Mouse (Mus musculus): ENCODE measurements around the gene Myo19. TPM values are rescaled to one million over a fixed set of nuclear protein-coding genes. Genes with fewer than 3 reads are reported as not detected.

Myo19 gene
- total RNA-seq (2023) = 1 to 10 TPM; 2.5 to 3.4 TPM

DNA sequence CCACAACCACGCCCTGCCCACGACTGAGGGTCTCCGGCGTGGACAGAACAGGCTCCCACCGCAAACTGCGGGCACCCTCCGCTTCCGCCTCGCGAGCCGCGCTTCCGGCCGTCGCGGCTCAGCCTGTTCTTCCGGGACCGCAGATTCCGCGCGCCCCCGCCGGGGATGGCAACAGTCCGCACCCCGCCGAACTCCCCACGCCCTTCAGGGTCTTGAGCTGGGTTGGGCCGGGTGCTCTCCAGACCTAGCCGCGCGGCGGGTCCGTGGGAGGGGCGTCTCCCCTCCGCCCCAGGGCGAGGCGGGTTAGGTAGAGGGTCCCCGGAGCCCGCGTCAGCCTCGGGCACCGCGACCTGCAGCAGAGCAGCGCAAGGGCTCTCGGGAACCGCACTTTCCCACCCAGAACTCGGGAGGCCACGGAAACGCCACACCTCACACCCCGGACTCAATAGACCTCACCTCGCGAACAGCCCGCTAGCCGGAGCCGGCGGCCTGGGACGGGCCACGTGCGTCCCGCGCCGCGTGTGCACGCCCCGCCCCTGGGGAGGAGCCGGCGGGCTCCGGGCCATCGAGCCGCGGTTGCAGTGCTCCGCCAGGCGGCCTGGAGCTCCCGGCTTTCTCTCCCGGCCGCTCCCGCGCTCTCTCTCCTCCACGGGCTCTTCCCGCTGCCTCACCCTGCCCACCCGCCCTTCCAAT lies at the start of gene Myo19, which contains the start of gene Pigw:
TSS of gene Myo19 (plus strand) at position 377 of the 693 bp plus-strand sequence.
TSS of gene Pigw (minus strand) at position 514 of the 693 bp plus-strand sequence.

DNA sequence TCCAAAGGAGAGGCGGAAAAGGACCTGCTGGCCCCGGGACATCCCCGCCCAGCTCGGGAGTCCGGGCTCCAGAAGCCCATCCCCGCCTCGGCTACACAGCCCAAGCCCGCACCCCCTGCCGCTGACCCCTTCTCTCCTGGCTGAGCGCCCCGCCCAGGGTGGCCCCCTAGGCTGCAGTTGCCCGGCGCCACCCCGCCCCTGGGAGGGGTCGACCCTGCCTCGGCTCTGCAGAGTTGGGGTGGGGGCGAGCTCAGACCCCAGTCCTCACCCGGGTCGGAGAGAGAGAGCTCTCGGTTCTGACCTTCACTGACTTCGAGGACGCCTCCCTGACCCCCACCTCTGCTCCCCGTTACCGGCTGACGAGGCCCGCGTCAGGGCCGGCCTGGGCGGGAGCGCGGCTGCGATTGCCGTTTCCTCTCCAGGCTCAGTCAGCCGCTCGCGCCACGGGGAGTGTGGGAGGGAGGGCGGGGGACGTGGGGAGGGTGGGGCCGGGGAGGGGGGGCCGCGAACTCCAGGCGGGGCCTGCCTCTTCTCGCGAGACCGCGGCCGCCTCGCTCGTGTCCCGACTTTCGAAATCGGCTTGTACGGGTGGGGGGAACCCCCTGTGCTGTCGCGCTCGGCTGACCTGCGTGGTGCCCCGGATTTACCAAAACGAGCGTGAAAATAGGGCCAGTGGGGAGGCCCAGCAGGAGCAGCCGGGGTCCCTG lies 9.5 kb upstream of the Myo19 start, which contains the start of gene Ggnbp2:
TSS of gene Ggnbp2 (minus strand) at position 481 of the 707 bp plus-strand sequence.

DNA sequence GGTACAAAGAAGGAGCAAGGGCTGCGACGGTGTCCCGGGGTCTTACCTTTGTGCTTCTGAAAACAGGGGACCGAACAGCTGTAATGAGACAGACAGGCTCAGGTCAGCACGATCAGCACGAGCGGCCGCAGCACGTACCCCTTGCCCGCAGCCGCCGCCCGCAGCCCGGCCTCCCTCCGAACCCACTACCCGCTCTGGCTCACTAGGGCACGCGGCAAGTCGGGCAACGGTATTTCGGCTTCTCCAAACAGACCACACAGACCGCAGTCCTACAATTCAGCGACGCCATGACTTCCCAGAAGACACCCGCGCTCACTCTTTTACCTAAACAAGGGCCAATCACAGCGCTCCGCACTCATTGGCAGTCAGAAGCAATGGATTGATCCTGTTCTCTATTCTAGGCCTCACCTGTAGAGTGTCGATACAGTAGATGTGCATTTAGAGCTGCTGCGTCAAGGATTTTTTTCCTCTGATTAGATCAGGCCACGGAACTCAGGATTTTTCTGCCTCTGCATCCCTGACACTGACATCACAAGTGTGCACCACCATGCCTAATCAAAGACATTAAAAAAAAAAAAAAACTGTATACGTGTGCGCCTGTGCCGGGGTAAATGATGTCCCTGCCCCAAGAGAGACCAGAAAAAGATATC lies 36.2 kb downstream of the Myo19 start, which contains the start of gene Znhit3:
TSS of gene Znhit3 (minus strand) at position 314 of the 650 bp plus-strand sequence.

DNA sequence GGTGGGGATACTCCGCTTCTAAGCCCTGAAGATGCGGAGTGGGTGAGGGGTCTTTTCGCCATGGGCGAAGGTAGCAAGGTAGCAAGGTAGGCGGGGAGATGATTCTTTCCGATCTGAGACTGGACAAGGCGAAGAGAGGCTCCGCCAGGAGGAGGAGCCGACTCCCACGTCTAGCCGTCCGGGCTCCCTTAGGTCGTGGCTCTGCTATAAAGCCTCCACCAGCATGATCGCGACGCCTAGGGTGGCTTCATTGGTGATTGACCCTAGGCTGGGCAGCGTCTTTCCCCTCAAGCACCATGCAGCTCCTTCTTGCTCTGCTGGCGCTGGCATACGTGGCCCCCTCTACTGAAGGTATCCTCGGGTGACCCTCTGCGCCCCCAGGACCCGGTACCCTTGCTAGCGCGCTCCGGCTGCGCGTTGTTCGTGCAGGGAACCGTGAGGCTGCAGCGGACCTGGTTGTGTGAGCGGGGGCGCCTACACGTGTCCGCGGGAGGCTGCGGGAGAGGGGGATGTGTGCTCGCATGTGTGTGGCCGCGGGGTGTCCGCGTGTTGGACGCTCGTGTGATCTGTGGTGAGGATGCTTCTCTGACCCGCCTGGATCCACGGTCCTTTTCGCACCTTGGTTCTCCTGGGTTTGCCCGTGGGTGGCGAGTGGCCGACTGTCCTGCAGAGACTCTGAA lies 77.8 kb downstream of the Myo19 start, which contains the start of gene Car4:
TSS of gene Car4 (plus strand) at position 196 of the 680 bp plus-strand sequence.

Other genes with a start within 250 kb of the Myo19 start
- 1 to 10 TPM; 5.5 to 7.0 TPM for gene Mrm1, start 60.6 kb upstream of the Myo19 start, total RNA-seq (2023)
- gene Dhrs11, start 51.2 kb upstream of the Myo19 start, total RNA-seq (2023) = 10 to 100 TPM; 28.7 to 29.9 TPM
- 100 to 1,000 TPM; 102 to 127 TPM for gene Ggnbp2, start 9.3 kb upstream of the Myo19 start, total RNA-seq (2023)
- 1 to 10 TPM; 2.4 to 3.3 TPM for gene Pigw, start 137 bp downstream of the Myo19 start, total RNA-seq (2023)
- 10 to 100 TPM in 1 of 2 experiments, 1 to 10 TPM in 1; 7.2 to 10.3 TPM for gene Znhit3, start 36.2 kb downstream of the Myo19 start, total RNA-seq (2023)
- gene Car4, start 77.6 kb downstream of the Myo19 start, total RNA-seq (2023) = not detected